Mouse (Mus musculus): ENCODE results near the gene Plekha1.

GRCm38 (mm10) chr7:130950482-130950881, 84.9 kb downstream of the Plekha1 start:
- TF ChIP-seq CTCF (IDR thresholded peaks at IDR 0.05; ENCODE audit: borderline replicate concordance, extremely low read depth, insufficient read depth, insufficient read length) = no peak
- TF ChIP-seq POLR2A (IDR thresholded peaks at IDR 0.05; ENCODE audit: borderline replicate concordance, extremely low read depth, insufficient read depth, insufficient read length, poor library complexity, severe bottlenecking) = no peak
